Mouse (Mus musculus) layer of hippocampus, adult 8-10 months (tissue): Measurements from ENCODE around the gene Wdhd1. TPM values are rescaled to one million over a fixed set of nuclear protein-coding genes. Genes with fewer than 3 reads are reported as not detected.
A peak's percentile ranks its signal among the peaks of the same experiment; 100 is the strongest.

ENCODE experiments used
- DNase-seq, 2 experiments: peaks; one replicate each; pipeline ENCODE4 v3.0.0; 2022; ENCODE audit warnings: low spot score in 2 of 2
- total RNA-seq, 4 experiments: library from RNA; stranded (reverse); gene quantifications; 2 replicates each; pipeline ENCODE4 v1.2.4; 2022

The Wdhd1 gene
- total RNA-seq, 4 experiments from 2014 or later, result 6.5 to 10.5 (median 7.2) TPM

- DNase-seq, result no peak
These were observed 53.8 kb downstream of the Wdhd1 start for GRCm38 (mm10) chr14:47222631-47223450.

- no peak for DNase-seq
These were observed 55.1 kb downstream of the Wdhd1 start for GRCm38 (mm10) chr14:47221567-47221966.

GRCm38 (mm10) chr14:47220231-47221025, 56.2 kb downstream of the Wdhd1 start:
- no peak for DNase-seq

GRCm38 (mm10) chr14:47218766-47219606, 57.7 kb downstream of the Wdhd1 start:
- no peak for DNase-seq

GRCm38 (mm10) chr14:47216541-47216940, 60.1 kb downstream of the Wdhd1 start:
- DNase-seq, result no peak

GRCm38 (mm10) chr14:47214367-47214766, 62.3 kb downstream of the Wdhd1 start:
- no peak for DNase-seq

- DNase-seq, result no peak
These were observed 63.4 kb downstream of the Wdhd1 start for GRCm38 (mm10) chr14:47213305-47213704.

- no peak for DNase-seq
These were observed 66.9 kb downstream of the Wdhd1 start for GRCm38 (mm10) chr14:47209669-47210164.

- DNase-seq, result no peak
These were observed 67.8 kb downstream of the Wdhd1 start for GRCm38 (mm10) chr14:47208564-47209493.

- DNase-seq, result no peak
These were observed 70.1 kb downstream of the Wdhd1 start for GRCm38 (mm10) chr14:47206601-47207000.

- DNase-seq, result no peak
These were observed 71.2 kb downstream of the Wdhd1 start for GRCm38 (mm10) chr14:47205270-47205972.

GRCm38 (mm10) chr14:47197340-47197739, 79.3 kb downstream of the Wdhd1 start:
- DNase-seq, result peak in 1 of 2 experiments; percentile 17

GRCm38 (mm10) chr14:47196711-47197110, 79.9 kb downstream of the Wdhd1 start:
- DNase-seq, result no peak

GRCm38 (mm10) chr14:47194096-47194495, 82.6 kb downstream of the Wdhd1 start:
- no peak for DNase-seq

- no peak for DNase-seq
These were observed 83.2 kb downstream of the Wdhd1 start for GRCm38 (mm10) chr14:47193506-47193905.

- no peak for DNase-seq
These were observed 84.8 kb downstream of the Wdhd1 start for GRCm38 (mm10) chr14:47191861-47192260.
